Mouse (Mus musculus): ENCODE results near the gene Mark2.

Gene Mark2

DNA sequence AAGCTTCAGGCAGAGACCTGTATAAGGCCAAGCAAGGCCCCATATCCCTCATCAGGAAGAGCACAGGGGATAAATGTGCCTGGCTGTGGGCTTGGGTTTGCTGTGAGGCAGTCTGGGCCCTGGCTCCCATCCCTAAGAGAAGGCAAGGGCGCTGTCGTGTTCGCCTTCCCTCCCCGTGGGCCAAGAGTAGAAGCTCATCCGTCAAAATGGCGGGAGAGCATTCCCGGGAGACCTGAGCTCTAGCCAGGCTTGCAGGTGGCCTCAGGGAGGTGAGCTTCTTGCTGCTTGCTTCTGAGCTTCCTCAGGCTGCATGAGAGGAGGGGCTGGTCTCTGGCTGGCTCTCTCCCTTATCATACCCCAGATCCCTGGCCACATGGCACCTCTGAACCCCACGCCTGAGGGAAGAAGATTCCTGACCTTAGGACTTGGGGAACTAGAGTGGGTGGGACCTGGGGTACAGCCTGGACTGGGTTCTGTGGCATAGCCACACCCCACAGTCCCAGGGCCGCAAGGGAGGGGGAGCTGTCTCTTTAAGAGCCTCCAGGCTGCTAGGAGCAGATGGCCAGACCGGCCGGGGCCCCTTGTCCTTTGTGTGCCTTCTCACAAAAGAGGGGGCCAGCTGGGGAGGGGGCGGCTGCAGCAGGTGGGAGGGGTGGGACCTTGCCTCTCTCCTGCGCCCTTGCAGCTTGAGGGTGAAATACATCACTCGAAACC is 76.0 kb downstream of the Mark2 start:
- DNase-seq: peak; percentile 42

GRCm38 (mm10) chr19:7264766-7265331 is 76.8 kb downstream of the Mark2 start:
- peak; percentile 32 for DNase-seq

- DNase-seq: peak; percentile 84
These were observed 77.4 kb downstream of the Mark2 start for GRCm38 (mm10) chr19:7264088-7264765.

GRCm38 (mm10) chr19:7262592-7262991 is 79.1 kb downstream of the Mark2 start:
- no peak for DNase-seq

DNA sequence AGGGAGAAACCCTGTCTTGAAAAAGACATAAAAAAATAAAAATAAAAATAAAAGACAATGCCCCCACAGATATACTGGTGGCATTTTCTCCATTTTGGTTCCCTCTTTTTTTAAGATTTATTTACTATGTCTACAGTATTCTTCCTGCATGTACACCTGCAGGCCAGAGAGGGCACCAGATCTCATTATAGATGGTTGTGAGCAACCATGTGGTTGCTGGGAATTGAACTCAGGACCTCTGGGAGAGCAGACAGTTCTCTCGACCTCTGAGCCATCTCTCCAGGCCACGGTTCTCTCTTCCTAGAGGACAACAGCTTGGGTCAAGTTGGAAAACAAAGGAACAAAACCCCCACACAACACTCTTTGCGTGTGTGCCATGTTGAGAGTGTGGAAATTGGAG is 79.7 kb downstream of the Mark2 start:
- no peak for DNase-seq

GRCm38 (mm10) chr19:7261476-7261875 is 80.2 kb downstream of the Mark2 start:
- DNase-seq: no peak

- peak; percentile 16 for DNase-seq
These were observed 83.8 kb downstream of the Mark2 start for GRCm38 (mm10) chr19:7257881-7258280.

GRCm38 (mm10) chr19:7246021-7246420 is 95.6 kb downstream of the Mark2 start:
- no peak for DNase-seq

DNA sequence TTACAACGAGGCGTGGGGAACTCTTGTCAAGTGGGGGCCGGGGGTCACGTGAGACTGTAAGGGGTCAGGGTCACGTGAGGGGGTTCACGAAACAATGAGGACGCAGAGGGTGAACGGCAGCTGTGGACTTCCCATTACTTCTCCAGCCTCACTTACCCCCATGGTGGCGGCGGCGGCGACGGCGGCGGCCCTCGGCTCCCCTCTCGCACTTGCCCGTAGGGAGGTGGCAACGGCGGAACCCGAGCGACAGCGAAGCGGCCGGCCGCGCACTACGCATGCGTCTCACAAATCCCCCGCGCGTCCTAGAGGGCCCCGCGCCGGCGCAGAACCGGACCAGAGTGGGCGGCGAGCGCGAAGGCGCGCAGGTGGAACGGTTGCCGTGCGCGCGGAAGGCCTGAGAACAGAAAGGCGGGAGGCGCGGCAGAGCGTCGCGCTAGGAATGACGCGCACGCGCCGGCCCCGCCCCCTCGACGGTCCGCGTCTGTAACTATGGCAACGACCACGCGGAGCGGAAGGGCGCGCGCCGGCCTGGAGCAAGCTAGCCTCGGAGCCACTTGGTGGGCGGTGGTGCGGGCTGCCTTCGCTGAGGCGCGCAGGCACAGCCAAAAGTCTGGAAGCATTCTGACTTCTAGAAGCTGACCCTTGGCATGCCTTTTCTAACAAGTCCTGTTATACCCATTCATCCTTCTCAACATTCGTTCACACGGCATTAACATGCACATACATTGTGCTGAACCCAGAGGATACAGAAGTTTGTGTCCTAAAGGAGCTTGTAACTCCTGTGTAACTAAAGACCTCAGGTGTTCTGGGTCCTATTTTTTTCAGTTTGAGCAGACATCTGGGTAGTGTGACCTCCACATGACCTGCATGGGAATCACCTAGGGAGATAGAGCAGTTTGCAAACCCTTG is 100.6 kb downstream of the Mark2 start, which contains the start of gene Naa40:
Naa40 (minus strand) TSS at position 402 of the 909 bp plus-strand sequence.
- peak; percentile 92 for DNase-seq

DNA sequence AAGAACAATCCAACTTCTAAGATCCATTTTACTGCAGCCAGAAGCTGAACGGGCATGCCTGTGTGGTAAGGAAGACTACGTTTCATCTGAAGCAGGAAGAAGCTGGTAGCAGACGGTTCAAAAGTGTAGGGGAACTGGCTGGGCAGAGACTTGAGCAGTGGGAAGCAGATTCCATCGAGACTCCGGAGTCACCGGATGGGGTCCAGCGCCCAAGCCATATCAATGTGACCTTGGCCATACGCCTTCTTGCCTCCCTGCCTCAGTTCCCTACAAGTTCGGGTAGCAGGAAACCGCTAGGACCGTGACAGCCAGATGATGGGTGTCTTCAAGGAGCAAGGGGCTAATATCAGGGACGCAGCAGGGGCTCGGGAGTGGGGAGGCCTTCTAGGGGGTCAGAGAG is 101.4 kb downstream of the Mark2 start:
- DNase-seq: peak; percentile 37

DNA sequence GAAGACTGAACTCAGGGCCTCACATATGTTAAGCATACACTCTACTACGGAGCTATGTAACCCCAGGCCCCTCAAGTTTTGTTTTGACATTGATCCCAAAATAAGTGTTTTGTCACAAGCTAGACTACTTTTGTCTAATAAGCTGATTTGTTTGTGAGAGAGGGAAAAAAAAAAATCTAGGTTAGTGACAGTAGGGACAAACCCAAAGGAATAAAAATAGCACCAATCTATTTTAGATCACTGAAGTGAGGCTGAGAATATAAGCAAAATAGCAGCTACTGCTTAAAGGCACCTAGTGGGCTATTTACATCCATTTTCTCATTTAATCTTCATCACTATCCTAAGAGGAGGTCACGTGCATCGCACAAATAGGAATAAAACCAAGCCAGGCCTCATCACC is 102.1 kb downstream of the Mark2 start:
- DNase-seq: no peak

DNA sequence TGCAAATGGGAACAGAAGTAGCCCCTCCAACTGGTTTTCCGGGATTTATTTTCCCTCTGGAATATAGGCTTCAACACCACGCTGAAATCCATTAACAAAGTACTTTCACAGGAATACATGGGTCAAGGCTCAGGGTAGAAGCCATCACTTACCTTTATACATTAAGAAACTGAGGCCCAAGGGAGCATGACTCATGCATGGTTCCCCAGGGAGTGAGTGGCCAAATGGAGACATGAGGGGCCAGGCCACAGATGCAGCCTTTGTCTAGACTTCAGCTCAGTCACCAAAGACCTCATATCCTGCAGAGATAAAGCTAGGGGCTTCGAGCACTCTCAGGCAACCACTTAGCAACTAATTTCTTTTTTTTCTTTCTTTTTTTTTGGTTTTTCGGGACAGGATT is 104.9 kb downstream of the Mark2 start:
- no peak for DNase-seq

DNA sequence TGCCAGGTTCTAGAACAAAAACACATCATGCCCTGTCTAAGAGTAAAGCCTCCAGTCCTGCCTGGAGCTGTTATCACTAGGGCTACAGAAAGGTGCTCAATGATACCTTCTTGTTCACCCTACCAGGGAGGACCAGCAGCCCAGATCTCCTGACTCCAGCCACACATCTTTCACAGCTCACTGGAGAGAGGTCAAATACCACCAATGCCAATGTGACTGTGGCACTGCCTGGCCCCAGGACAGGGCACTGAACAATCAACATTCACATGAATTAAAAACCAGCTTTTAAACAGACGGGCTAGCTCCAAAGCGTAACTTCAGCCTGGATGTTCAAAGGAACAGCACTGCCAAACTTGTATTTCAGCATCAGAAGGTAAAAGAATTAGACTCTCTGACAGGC is 105.6 kb downstream of the Mark2 start:
- no peak for DNase-seq

GRCm38 (mm10) chr19:7235461-7235860 is 106.2 kb downstream of the Mark2 start:
- no peak for DNase-seq

DNA sequence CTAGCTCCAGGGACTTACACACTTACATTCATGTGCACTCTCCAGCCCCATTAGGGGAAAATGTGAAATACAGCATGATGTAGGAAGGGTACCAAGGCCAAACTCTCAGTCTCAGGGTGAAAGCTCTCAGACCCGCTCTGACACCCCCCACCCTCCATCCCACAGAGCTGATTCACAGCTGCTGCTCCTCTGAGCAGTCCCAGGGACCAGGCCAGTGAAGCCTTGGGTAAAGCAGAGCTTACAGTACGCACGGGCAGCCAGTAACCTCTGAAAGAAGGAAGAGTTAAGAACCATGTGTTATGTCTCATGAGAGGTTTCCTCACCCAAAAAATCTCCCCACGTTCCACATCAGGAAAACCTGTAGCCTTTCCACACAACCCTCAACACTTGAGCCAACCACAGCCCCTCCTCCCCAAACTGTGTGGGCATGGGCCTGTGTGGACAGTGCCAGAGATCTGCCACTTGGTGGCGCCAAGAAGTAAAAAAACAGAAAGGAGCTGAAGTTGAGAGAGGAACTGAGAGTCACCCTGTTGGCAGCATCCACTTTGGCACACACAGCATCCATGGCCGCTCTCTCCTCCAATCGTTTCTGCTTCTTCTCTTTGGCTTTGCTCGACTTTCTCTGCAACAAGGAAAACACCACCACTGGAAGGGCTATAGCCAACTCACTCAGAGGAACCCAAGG is 107.0 kb downstream of the Mark2 start:
- DNase-seq: peak; percentile 74

DNA sequence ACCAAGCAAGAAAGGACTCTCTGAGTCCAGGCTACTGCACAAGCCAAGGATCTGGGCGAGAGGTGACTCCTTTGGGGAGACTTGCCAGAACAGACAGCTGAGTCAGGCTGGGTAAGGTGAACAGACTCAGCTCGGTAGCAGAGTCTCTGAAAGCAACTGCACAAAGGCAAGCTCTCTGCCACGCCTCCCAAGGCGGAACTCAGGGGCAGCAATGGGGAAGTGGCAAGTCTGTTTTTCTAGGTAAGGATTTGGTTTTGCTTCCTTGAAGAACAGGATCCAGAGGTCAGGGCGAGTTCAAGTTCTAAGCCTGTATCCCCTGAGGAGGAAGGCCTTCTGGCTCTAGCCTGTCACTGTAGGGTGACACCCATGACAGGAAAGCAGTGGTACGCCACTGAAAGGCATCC is 115.1 kb downstream of the Mark2 start:
- no peak for DNase-seq

Data from cerebellum, adult 8-10 months (tissue).